Mouse (Mus musculus): ENCODE measurements around the gene Adam19. TPM values are rescaled to one million over a fixed set of nuclear protein-coding genes. Genes with fewer than 3 reads are reported as not detected.

Adam19 gene
- polyA plus RNA-seq, 1 experiment = 12.8 TPM

DNA sequence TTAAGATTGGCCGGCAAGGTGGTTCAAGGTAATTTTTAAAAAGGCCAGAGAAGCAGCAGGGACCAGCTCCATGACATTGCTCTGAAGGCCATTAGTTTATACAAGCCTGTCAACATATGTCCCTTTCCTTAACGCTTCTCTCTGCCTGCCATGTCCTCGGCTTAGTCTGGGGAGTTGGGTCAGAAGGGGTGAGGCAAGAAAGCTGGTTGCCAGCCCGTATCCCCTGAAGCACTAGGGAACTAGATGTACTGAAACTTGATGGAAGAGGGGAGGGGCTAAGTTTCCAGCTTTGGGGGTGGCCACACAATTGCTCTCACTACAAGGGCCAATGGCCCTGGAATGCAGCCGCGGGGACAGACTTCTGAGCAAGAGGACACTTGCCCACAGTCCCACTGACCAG, 87.5 kb downstream of the Adam19 start:
- Histone ChIP-seq H3K27me3 (ENCODE audit: control insufficient read depth, insufficient read depth, low read length) (no peaks in the 10 kb centered on the region), H3K4me3 (ENCODE audit: control insufficient read depth, insufficient read depth, low read length) (no peak overlapping the region), H3K36me3 (ENCODE audit: control insufficient read depth, insufficient read depth, low read length) (no peaks in the 10 kb centered on the region), H3K27ac (ENCODE audit: control insufficient read depth, insufficient read depth, low read length) (no peak overlapping the region), H3K4me1 (replicated peaks; ENCODE audit: control insufficient read depth, insufficient read depth, low read length) (no peaks in the 10 kb centered on the region)
- no peak for DNase-seq
- WGBS = 90% methylated on average over 6 of the region's 6 CpGs
- no peak for TF ChIP-seq CTCF (IDR thresholded peaks at IDR 0.05; ENCODE audit: borderline replicate concordance, control insufficient read depth, extremely low read depth, insufficient read depth, low read length, poor library complexity)
- TF ChIP-seq POLR2A (IDR thresholded peaks at IDR 0.05; ENCODE audit: control insufficient read depth, extremely low read depth, insufficient read depth, low read length, poor library complexity) = no peak

DNA sequence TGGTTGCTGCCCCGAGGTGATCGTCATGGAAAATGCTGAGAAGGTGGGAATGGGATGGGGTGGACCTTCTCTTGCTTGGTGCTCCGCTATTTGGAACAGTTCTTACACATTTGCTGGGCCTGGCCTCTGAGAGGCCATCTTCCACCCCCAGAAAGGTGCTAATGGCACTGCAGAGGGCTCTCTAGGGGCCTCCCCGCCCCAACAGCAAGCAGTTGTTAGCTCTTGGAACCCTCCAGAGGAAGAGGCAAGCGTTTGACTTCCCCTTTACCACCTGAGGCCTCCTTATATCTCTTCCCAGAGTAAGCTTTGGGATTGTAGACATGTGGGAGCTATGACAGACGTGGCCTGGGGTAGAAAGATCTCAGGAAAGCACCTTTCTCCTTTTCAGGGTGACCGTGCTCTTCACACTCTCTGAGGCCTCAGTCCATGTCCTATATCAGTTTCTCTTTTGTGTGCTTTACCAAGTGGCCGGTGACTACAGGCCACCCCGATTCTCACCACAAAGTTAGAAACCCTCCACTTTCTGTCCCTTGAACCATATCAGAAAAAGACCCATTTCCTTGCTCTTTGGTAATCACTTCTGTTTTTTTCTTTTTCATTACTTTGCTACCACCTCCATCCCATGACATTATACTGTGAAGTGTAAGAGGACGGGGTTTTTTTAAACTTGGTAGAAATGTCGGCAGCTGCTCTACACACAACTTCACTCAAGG, 89.5 kb downstream of the Adam19 start:
- Histone ChIP-seq H3K27ac (ENCODE audit: control insufficient read depth, insufficient read depth, low read length) (no peak overlapping the region), H3K4me1 (replicated peaks; ENCODE audit: control insufficient read depth, insufficient read depth, low read length) (no peaks in the 10 kb centered on the region), H3K4me3 (ENCODE audit: control insufficient read depth, insufficient read depth, low read length) (no peak overlapping the region), H3K27me3 (ENCODE audit: control insufficient read depth, insufficient read depth, low read length) (no peaks in the 10 kb centered on the region), H3K36me3 (ENCODE audit: control insufficient read depth, insufficient read depth, low read length) (no peaks in the 10 kb centered on the region)
- DNase-seq = no peak
- no peak for TF ChIP-seq POLR2A (IDR thresholded peaks at IDR 0.05; ENCODE audit: control insufficient read depth, extremely low read depth, insufficient read depth, low read length, poor library complexity)
- no peak for TF ChIP-seq CTCF (IDR thresholded peaks at IDR 0.05; ENCODE audit: borderline replicate concordance, control insufficient read depth, extremely low read depth, insufficient read depth, low read length, poor library complexity)
- WGBS = 78% methylated on average over 11 of the region's 11 CpGs

DNA sequence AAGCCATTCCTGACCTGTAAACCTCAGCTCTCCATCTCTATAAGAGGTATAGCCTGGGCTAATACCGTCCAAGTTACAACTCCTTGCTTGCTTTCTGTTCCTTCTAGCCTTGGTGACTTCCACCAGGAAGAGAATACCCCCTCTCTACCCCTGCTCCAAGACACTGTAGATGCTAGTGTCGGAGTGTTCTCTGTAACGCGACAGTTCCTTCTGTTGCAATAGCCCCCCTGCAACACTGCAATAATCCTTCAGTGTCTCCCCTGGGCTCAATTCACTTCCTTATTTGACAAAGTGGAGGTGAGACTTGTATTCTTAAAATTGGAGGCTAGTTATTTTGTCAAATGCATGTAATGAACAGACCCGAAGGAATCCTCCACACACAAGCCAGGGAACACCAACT, 90.8 kb downstream of the Adam19 start:
- Histone ChIP-seq H3K27ac (ENCODE audit: control insufficient read depth, insufficient read depth, low read length) (no peak overlapping the region), H3K36me3 (ENCODE audit: control insufficient read depth, insufficient read depth, low read length) (no peaks in the 10 kb centered on the region), H3K27me3 (ENCODE audit: control insufficient read depth, insufficient read depth, low read length) (no peaks in the 10 kb centered on the region), H3K4me3 (ENCODE audit: control insufficient read depth, insufficient read depth, low read length) (no peak overlapping the region), H3K4me1 (replicated peaks; ENCODE audit: control insufficient read depth, insufficient read depth, low read length) (no peaks in the 10 kb centered on the region)
- DNase-seq = no peak
- TF ChIP-seq POLR2A (IDR thresholded peaks at IDR 0.05; ENCODE audit: control insufficient read depth, extremely low read depth, insufficient read depth, low read length, poor library complexity) (no peak), CTCF (IDR thresholded peaks at IDR 0.05; ENCODE audit: borderline replicate concordance, control insufficient read depth, extremely low read depth, insufficient read depth, low read length, poor library complexity) (no peak)
- WGBS = 92% methylated on average over 5 of the region's 5 CpGs

DNA sequence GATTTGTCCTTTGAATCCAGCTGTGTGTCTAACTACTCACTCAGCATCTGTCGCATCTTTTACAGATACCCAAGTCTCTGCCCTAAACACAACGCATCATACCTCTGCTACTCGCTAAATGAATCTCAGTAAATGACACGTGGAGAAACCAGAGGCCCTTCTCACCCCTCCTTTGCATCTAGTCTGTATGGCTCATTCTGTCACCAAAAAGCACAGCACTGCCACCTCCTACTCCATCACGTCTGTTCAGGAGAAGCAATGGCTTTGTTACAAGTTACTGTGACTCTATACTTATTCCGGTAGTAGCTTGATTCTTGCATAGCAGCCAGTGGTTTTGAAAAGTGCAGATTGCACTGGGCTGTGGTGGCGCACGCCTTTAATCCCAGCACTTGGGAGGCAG, 101.2 kb downstream of the Adam19 start:
- 92% methylated on average over 8 of the region's 8 CpGs for WGBS
- no peaks in the 10 kb centered on the region for H3K27me3 ChIP-seq (ENCODE audit: control insufficient read depth, insufficient read depth, low read length)
- no peak for DNase-seq
- no peak overlapping the region for H3K27ac ChIP-seq (ENCODE audit: control insufficient read depth, insufficient read depth, low read length)
- no peaks in the 10 kb centered on the region for H3K36me3 ChIP-seq (ENCODE audit: control insufficient read depth, insufficient read depth, low read length)
- no peak for TF ChIP-seq CTCF (IDR thresholded peaks at IDR 0.05; ENCODE audit: borderline replicate concordance, control insufficient read depth, extremely low read depth, insufficient read depth, low read length, poor library complexity)
- no peaks in the 10 kb centered on the region for H3K4me1 ChIP-seq (replicated peaks; ENCODE audit: control insufficient read depth, insufficient read depth, low read length)
- no peak overlapping the region for H3K4me3 ChIP-seq (ENCODE audit: control insufficient read depth, insufficient read depth, low read length)

DNA sequence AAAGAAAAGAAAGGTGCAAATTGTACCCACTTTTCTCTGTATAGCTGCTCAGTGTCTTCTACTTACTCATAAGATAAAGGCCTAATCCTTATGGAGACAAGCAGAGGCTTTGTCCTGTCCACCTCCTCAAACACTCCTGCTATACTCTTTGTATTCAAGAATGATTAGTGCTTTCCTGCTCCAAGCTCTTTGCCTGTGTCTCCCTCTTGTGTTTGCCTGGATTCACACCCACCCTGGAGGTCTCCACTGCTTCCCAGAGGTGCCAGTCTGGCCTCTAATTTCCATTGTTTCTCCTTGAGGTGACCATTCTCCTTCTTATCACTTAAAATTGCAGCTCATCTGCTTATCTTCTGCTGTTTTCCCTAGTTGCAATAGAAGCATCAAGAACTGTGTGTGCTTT, 101.7 kb downstream of the Adam19 start:
- no peak for DNase-seq
- no peak for TF ChIP-seq POLR2A (IDR thresholded peaks at IDR 0.05; ENCODE audit: control insufficient read depth, extremely low read depth, insufficient read depth, low read length, poor library complexity)
- TF ChIP-seq CTCF (IDR thresholded peaks at IDR 0.05; ENCODE audit: borderline replicate concordance, control insufficient read depth, extremely low read depth, insufficient read depth, low read length, poor library complexity) = no peak
- no peaks in the 10 kb centered on the region for H3K4me1 ChIP-seq (replicated peaks; ENCODE audit: control insufficient read depth, insufficient read depth, low read length)
- H3K27me3 ChIP-seq (ENCODE audit: control insufficient read depth, insufficient read depth, low read length) = no peaks in the 10 kb centered on the region
- H3K27ac ChIP-seq (ENCODE audit: control insufficient read depth, insufficient read depth, low read length) = no peak overlapping the region
- H3K36me3 ChIP-seq (ENCODE audit: control insufficient read depth, insufficient read depth, low read length) = no peaks in the 10 kb centered on the region
- H3K4me3 ChIP-seq (ENCODE audit: control insufficient read depth, insufficient read depth, low read length) = no peak overlapping the region

DNA sequence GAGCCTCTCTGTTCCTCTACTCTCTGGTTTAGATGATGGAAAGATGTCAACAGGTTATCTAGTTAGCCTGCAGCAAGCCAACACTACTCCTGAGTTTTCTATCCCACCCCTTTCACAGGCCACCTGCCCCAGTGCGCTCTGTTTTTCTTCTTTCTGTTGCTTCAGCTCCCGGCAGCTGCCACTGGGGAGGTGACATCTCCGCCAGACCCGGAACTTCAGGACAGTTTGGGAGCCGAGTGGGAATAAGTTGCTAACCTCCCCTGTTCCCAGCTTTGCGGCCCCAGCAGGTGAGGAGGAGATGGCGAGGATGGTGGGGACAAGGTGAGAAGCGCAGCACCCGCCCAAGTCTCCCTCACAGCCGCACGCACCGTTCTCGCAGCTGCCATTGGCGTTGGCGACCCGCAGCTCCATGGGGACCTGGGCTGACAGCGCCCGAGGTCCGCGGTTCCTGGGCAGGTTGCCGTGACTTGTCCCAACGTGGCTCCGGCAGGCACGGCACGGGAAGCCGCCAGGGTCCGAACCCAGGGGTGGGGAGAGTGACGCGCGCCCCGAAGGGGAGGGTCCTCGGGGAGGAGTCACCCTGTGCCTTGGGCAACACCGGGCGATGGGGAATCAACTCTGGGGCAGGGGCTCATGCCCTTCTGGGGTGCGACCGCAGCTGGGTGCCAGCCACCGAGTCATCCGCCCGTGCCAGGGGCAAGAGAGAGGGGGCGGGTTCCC, 110.2 kb downstream of the Adam19 start, which contains the start of gene Nipal4:
Gene Nipal4, minus strand, starts transcription at position 643 of the 720 bp plus-strand sequence.
- Histone ChIP-seq H3K27me3 (ENCODE audit: control insufficient read depth, insufficient read depth, low read length) (peaks cover 9% of the 10 kb centered on the region; the same call in 1 of the 2 replicates), H3K27ac (ENCODE audit: control insufficient read depth, insufficient read depth, low read length) (no peak within 1 kb of the TSS), H3K36me3 (ENCODE audit: control insufficient read depth, insufficient read depth, low read length) (no peaks in the 10 kb centered on the region), H3K4me1 (replicated peaks; ENCODE audit: control insufficient read depth, insufficient read depth, low read length) (no peaks in the 10 kb centered on the region), H3K4me3 (ENCODE audit: control insufficient read depth, insufficient read depth, low read length) (peak within 1 kb of the TSS; percentile 24)
- TF ChIP-seq POLR2A (IDR thresholded peaks at IDR 0.05; ENCODE audit: control insufficient read depth, extremely low read depth, insufficient read depth, low read length, poor library complexity) (no peak), CTCF (IDR thresholded peaks at IDR 0.05; ENCODE audit: borderline replicate concordance, control insufficient read depth, extremely low read depth, insufficient read depth, low read length, poor library complexity) (no peak)
- 4% methylated on average over 40 of the region's 40 CpGs for WGBS
- DNase-seq = peak; percentile 4
